Mouse (Mus musculus): ENCODE data around the gene Zfyve1.

Zfyve1 gene

GRCm38 (mm10) chr12:83578896-83579569, 18.0 kb downstream of the Zfyve1 start:
- no peak for DNase-seq

DNA sequence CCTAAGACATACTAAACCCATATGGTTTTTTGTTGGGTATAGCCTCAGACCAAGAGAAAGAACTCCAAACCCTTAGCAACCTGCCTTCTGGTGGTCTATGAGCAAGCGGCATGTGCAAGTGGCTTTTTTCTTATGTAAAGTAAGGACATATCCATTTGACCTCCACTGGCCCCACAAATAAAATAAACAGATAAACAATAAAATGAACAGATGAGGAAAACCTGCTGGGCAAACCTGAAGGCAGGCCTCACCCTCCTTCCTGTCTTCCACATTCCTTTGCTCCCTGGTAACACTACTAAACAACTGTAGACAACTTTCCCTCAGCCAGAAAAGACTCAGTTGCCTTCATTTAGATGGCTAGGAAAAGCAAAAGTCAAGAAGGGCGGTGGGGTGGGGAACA, 18.7 kb downstream of the Zfyve1 start:
- no peak for DNase-seq

GRCm38 (mm10) chr12:83577445-83577844, 19.6 kb downstream of the Zfyve1 start:
- no peak for DNase-seq

GRCm38 (mm10) chr12:83572717-83573116, 24.3 kb downstream of the Zfyve1 start:
- no peak for DNase-seq

GRCm38 (mm10) chr12:83569866-83570265, 27.2 kb downstream of the Zfyve1 start:
- no peak for DNase-seq

GRCm38 (mm10) chr12:83562589-83562988, 34.4 kb downstream of the Zfyve1 start:
- no peak for DNase-seq

DNA sequence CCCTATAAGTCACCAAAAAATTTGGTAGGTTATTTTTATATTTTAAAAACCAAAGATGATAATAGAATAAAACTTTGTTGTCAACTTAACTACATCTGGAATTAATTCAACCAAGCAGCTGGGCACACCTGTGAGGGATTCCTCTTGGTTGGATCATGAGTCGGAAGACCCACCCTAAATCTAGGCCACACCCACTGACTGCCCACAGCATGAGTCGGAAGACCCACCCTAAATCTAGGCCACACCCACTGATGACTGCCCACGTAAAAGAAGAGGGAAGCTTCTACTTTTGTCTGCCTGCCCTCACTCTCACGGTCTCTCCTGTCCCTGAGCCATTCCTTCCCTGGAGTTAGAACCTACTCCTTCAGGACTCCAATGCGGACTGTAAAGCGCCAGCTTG, 36.8 kb downstream of the Zfyve1 start:
- no peak for DNase-seq

- DNase-seq = no peak
These were observed 38.5 kb downstream of the Zfyve1 start for GRCm38 (mm10) chr12:83558496-83558895.

DNA sequence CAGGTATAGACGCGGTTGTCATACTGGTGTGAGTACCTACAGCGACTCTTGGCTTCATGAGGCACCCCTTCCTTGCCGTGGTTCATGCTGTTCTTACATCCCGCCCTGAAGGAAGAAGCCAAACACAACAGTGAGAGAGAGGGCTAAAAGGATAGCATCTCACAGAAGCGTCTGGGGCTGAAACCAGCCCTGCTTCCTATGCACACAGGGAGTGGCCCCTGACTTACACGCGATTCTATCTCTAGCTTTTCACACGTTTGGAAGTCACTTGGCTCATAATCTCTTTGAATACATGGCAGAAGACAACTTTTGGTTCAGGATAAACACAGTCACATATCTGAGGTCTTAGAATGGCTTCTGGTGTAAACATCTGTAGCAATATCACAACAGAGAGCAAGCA, 41.4 kb downstream of the Zfyve1 start:
- no peak for DNase-seq

- no peak for DNase-seq
These were observed 43.2 kb downstream of the Zfyve1 start for GRCm38 (mm10) chr12:83553816-83554215.

GRCm38 (mm10) chr12:83551305-83551704, 45.7 kb downstream of the Zfyve1 start:
- DNase-seq = no peak

- no peak for DNase-seq
These were observed 52.2 kb downstream of the Zfyve1 start for GRCm38 (mm10) chr12:83544791-83545190.

GRCm38 (mm10) chr12:83543997-83544396, 53.0 kb downstream of the Zfyve1 start:
- DNase-seq = no peak

DNA sequence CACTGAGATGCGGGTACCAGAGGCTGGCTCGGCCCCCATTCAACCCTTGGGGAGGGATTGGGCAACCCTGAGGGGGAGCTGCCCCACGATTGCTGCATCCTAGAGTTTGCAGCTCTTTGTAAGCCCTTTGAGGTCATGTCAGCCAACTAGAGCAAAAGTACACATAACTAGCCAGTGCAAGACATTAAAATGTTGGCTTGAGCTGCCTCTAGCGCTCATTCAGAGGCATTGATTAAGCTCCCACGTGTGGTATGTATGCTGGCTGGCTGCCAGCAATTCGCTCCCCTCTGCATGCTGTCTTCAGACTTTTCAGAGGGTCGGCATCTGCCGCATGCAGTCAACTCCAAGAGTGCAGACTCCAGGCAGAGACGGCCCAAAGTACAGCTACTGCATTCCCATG, 61.0 kb downstream of the Zfyve1 start:
- DNase-seq = no peak

DNA sequence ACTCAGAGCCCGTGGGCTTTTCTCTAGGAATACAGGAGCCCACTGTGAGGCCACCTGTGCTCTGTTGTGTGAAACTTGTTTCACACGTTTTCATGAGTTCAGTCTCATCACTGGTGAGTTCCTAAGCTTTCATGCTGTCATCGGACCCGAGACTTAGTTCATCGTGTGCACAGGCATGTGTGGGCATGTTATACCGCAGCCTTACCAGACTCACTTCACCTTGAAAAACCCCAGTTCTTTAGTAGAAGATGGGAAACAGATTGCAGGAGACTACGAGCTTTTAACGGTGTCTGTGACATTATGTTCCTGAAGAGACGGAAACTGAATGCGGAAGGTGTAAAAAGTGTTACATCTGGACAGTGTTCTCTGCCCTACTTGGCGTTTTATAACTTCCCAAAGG, 61.6 kb downstream of the Zfyve1 start:
- no peak for DNase-seq

DNA sequence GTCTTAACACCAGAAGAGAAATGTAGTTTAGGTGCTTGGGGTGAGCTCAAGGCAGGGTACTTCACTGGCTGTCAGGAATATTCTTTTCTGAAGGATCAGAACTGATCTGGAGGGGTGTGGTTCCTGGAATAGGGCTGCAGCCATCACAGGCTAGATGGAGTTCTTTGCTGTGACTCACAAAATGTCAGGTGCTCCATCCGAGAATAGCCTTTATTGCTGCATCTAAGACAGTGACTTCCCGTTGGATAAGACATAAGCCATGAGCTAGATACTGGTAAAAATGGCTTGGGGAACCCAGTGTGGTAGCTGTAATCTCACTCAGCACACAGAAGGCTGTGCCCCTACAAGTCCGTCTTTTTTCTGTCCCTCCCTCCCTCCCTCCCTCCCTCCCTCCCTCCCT, 62.8 kb downstream of the Zfyve1 start:
- DNase-seq = no peak

DNA sequence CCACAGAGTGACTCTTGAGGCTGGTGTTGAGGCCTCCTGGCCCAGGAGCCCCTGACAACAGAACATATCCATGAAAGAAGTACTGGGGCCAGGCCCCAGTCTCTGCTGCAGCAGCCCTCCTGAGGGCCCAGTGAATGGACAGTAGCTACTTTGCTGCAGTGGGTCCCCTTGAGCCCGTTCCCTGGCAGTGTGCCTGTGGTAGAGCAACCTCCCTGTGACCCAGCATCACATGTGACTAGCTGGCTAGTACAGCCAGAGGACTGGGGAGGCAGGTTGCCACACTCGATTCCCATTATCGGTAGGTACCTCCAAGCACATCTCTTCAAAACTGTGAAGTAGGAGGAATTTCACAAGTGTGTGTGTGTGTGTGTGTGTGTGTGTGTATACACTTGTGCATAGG, 64.1 kb downstream of the Zfyve1 start:
- DNase-seq = no peak

GRCm38 (mm10) chr12:83531992-83532391, 65.0 kb downstream of the Zfyve1 start:
- no peak for DNase-seq

DNA sequence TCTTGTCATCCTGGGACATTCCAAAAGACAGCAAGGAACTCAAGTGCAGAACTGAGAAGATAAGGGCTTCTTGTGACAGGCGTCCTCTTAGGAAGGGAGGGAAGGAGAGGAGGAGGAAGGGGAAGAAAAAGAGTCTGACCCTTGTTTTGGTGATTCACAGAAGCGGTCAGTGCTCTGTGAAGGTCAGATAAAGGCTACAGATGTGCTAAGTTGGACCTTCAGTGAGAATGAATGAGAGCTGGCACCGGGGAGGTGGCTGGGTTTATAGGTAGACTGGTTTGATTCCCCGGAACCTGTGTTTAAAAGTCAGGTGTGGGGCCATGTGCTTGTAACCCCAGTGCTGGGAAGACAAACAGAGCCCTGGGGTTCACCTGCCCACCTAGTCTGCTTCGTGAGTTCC, 68.4 kb downstream of the Zfyve1 start:
- no peak for DNase-seq

DNA sequence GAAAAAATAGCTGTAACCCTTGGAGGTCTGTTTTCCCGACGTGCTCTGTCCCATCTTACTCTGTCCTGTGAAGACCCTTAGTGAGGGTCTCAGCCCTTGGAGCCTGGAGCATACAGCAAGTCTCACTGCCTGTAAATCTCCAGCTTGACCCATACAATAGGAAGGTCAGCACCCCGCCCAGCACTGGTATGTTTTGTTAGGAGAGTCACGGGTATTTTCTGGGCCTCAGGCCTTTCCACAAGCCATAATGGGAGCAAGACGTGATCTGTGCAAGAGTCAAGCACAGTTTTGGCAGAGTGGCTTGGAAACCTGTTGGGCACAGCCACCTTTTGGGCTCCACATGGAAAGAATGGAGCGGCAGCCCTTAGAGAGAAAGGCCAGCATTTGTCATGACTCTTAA, 69.2 kb downstream of the Zfyve1 start:
- DNase-seq = no peak

DNA sequence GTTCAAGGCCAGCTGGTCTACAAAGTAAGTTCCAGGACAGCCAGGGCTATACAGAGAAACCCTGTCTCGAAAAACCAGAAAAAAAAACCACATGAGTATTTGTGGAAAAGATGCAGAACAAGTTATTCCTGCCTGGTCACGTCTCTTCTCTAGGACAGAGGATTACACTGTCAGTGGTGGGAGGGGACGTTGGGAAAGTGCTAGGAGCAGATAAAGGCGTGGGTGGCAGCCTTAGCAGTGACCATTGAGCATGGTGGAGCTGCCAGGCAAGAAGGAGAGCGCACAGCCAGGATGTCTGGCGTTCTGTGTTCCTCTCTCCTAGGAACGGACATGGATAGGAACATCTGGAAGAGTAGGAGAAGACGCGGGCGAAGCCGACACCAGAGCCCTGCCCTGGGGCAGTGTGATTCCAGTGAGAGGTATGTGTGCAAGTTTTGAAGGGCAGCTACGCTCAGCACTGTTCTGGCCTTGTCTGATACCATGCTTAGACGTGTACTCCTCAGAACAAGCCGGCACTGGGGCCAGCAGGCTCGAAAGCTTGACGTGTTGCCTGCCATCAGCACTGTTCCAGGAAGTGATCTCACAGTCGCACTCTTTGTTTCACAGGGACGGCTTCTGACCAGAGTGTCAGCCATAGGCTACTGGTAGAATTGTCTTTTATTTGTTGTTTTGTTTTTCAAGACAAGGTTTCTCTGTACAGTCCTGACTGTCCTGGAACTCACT, 71.0 kb downstream of the Zfyve1 start:
- DNase-seq = no peak

DNA sequence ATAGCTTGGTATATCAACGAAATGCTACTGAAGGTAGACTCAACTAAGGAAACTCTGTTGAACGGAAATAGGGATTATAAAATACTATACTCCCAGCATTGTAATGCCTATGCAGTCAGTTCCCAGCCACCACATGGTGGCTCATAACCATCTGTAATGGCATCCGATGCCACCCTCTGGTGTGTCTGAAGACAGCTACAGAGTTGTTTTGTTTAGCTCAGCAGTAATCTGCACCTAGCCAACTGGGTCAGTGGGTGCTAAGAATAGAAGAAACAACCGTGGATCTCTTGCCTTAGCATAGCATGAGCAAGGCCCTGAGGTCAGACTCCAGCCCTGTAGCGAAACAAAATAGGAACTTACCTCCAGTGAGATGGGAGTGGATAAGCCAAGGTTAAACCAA, 72.7 kb downstream of the Zfyve1 start:
- no peak for DNase-seq

DNA sequence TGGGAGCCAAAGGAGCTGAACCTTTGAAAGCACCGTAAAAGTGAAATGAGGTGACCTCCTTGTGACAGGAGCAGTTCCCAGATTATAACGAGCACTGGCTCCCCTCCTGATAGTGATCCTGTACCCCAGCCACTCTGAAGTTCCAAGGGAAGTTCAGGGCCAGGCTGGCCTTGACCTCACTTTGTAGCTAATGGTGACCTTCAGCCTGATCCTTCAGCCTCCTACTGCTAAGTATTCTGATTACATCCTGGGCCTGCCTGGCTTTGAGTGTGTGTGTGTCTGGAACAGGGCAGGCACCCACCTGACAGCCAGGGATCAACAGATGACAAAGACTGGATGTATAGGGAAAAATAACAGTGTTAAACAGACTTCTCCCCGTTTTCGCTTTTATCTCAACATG, 73.1 kb downstream of the Zfyve1 start:
- no peak for DNase-seq

GRCm38 (mm10) chr12:83523056-83523455, 74.0 kb downstream of the Zfyve1 start:
- no peak for DNase-seq

DNA sequence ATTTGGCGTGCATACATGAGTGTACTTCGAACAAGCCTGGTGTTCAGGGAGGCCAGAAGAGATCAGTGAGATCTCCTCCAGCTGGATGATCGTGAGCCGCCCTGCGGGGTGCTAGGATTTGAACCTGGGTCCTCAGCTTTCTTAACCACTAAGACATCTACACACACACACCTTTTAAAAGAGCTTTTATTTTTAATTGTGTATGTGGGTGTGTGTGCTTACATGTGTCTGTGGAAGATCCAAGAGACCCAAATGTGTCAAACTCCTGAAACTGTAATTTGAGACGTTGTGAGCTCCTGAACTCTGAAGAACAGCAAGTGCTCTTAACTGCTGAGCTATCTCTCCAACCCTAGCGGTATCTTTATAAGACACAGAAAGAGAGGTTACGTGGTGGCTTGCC, 75.9 kb downstream of the Zfyve1 start:
- no peak for DNase-seq
